Mouse (Mus musculus) stomach, embryonic 14.5 days (tissue): ENCODE results near the gene Stx4a. TPM values are rescaled to one million over a fixed set of nuclear protein-coding genes. Genes with fewer than 3 reads are reported as not detected.

Experiments
- ATAC-seq: fragments of 200-750 bp; cut with Nextera tagmentation; 2 replicates; pipeline ENCODE4 v1.8.0; 2017; ENCODE audit warnings: low read depth, moderate TSS enrichment; ENCODE audit not compliant: insufficient number of reproducible peaks, insufficient read depth, low FRiP score
- H3K27ac ChIP-seq: fragments of 300-500 bp; sonication (generic); 2 replicates; pipeline ENCODE4 v1.5.1; 2014; ENCODE audit warnings: mild to moderate bottlenecking, low read length, moderate library complexity, mixed read lengths
- H3K27me3 ChIP-seq: fragments of 300-500 bp; sonication (generic); 2 replicates; pipeline ENCODE4 v1.6.1; 2014; ENCODE audit warnings: low read length, control low read depth, mixed read lengths; ENCODE audit not compliant: control insufficient read depth, insufficient read depth
- H3K36me3 ChIP-seq: fragments of 300-500 bp; sonication (generic); 2 replicates; pipeline ENCODE4 v1.6.1; 2014; ENCODE audit warnings: mild to moderate bottlenecking, control low read depth, low read length, moderate library complexity, mixed read lengths; ENCODE audit not compliant: control insufficient read depth, insufficient read depth
- H3K4me1 ChIP-seq: fragments of 300-500 bp; sonication (generic); 2 replicates; pipeline ENCODE4 v1.6.1; 2014; ENCODE audit warnings: low read length, control low read depth, mixed read lengths; ENCODE audit not compliant: control insufficient read depth, insufficient read depth
- H3K4me2 ChIP-seq: fragments of 300-500 bp; sonication (generic); replicated peaks from 2 replicates; pipeline ENCODE4 v1.6.1; 2014; ENCODE audit warnings: low read depth, low read length, control low read depth
- H3K4me3 ChIP-seq: fragments of 300-500 bp; sonication (generic); 2 replicates; pipeline ENCODE4 v1.5.1; 2014; ENCODE audit warnings: low read depth, low read length, control low read depth
- H3K9ac ChIP-seq: fragments of 300-500 bp; sonication (generic); replicated peaks from 2 replicates; pipeline ENCODE4 v1.6.1; 2014; ENCODE audit warnings: low read depth, mild to moderate bottlenecking, control low read depth, low read length, moderate library complexity, mixed read lengths
- H3K9me3 ChIP-seq: fragments of 300-500 bp; sonication (generic); 2 replicates; pipeline ENCODE4 v1.6.1; 2016; ENCODE audit warnings: low read depth, low read length, control low read depth; ENCODE audit not compliant: control insufficient read depth
- WGBS: fragments of 180-500 bp; shearing (Covaris S2); extraction: QIAGEN DNeasy Blood & Tissue Kit; methylation state at CpG from one replicate; pipeline ENCODE4 v1.1.7; 2014; 5-methylcytosine and 5-hydroxymethylcytosine counted together
- polyA plus RNA-seq: library from polyadenylated mRNA; unstranded; fragments of >200 nt; fragmentation: Nextera tagmentation; extraction: Ambion mirVana; gene quantifications from 2 replicates; pipeline ENCODE4 v1.2.1, GENCODE M21; 2014

Stx4a gene
- polyA plus RNA-seq, 1 experiment from 2014 or later: 29.7 TPM

DNA sequence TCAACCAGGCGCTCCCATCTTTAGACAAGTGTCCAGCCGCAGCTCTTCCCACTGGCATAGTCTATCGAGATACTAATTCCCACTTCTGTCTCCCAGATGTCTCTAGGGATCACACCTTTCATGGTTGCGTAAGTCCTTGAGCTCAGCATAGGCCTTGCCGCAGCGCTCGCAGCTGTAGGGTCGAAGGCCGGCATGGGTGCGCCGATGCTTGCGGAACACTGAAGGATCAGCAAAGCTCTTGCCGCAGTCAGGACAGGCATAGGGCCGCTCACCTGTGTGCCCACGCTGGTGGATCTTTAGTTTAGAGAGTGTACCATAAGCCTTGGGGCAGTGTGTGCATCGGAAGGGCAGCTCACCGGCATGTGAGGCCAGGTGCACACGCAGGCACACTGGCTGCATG is 43.5 kb downstream of the Stx4a start:
- Histone ChIP-seq H3K27ac (no peak overlapping the region), H3K9me3 (no peaks in the 10 kb centered on the region), H3K9ac (no peak overlapping the region), H3K4me3 (no peak overlapping the region), H3K27me3 (no peaks in the 10 kb centered on the region), H3K4me1 (0 out of 2 replicates have a peak, but pooled peaks cover 4% of the 10 kb centered on the region), H3K36me3 (peaks cover 29% of the 10 kb centered on the region), H3K4me2 (no peak overlapping the region)
- WGBS: 96% methylated on average over 18 of the region's 18 CpGs
- ATAC-seq: no peak

- Histone ChIP-seq H3K27me3 (no peaks in the 10 kb centered on the region), H3K36me3 (peaks cover 29% of the 10 kb centered on the region), H3K4me1 (peaks cover 8% of the 10 kb centered on the region; the same call in 1 of the 2 replicates), H3K9me3 (no peaks in the 10 kb centered on the region), H3K9ac (no peak overlapping the region), H3K27ac (no peak overlapping the region), H3K4me2 (no peak overlapping the region), H3K4me3 (no peak overlapping the region)
- no peak for ATAC-seq
- WGBS: 54% methylated on average over 3 of the region's 3 CpGs
Measured at GRCm38 (mm10) chr7:127869149-127869810, 45.2 kb downstream of the Stx4a start.

GRCm38 (mm10) chr7:127870136-127870821 is 46.2 kb downstream of the Stx4a start:
- ATAC-seq: no peak

DNA sequence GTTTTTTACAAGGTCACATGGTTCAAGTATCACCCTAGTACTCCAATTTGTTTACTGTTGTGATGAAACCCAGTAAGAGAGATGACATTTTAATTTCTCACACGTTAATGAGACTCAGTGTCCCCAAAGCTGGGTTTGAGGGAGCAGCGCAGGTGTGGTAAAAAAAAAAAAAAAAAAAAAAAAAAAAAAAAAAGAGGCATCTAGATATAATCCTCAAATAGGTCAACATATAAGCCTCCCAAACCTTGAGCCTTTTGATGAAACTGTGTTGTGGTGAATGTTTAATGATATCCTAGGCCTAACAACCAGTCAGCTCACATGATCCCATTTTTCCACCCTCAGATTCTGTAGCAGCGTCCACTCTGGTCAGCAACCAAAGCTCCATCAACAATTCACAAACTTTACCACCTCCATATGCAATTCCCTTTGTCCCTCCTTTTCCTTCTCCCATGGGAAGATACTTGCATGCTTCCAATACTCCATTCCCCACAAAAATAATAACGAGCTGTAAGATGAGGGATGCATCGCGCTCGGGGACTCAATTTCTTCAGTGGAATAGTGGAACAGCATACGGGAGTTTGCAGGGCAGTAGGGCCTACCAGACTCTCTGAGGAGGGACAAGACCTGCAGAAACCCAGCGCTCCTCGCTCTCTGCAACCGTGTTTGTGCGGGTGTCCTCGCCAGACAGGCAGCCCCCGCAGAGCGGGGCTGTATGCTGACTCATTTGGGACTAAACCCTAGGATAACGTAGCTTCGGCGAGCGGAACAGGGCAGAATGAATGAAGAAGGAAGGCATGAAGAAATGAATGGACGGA is 50.9 kb downstream of the Stx4a start:
- Histone ChIP-seq H3K36me3 (peaks cover 22% of the 10 kb centered on the region), H3K27ac (peak overlapping the region; percentile 95), H3K27me3 (no peaks in the 10 kb centered on the region), H3K9ac (peak overlapping the region; percentile 71), H3K4me3 (peak overlapping the region; percentile 66), H3K4me1 (peaks cover 15% of the 10 kb centered on the region; the same call in 1 of the 2 replicates), H3K4me2 (peak overlapping the region; percentile 63), H3K9me3 (no peaks in the 10 kb centered on the region)
- 3% methylated on average over 20 of the region's 20 CpGs for WGBS
- peak; percentile 2; the same call in 1 of the 2 replicates for ATAC-seq

More at GRCm38 (mm10) chr7:127870136-127870821, 46.2 kb downstream of the Stx4a start:
- H3K27me3 ChIP-seq: no peaks in the 10 kb centered on the region
- H3K9ac ChIP-seq: no peak overlapping the region
- H3K36me3 ChIP-seq: peaks cover 24% of the 10 kb centered on the region
- H3K4me2 ChIP-seq: no peak overlapping the region
- WGBS: 78% methylated on average over 5 of the region's 5 CpGs
- H3K4me1 ChIP-seq: peaks cover 12% of the 10 kb centered on the region; the same call in 1 of the 2 replicates
- H3K9me3 ChIP-seq: no peaks in the 10 kb centered on the region
- no peak overlapping the region for H3K27ac ChIP-seq
- H3K4me3 ChIP-seq: no peak overlapping the region

- Histone ChIP-seq H3K27ac (peak overlapping the region; percentile 95), H3K4me2 (peak overlapping the region; percentile 92), H3K27me3 (no peaks in the 10 kb centered on the region), H3K4me1 (peaks cover 15% of the 10 kb centered on the region; the same call in 1 of the 2 replicates), H3K9me3 (no peaks in the 10 kb centered on the region), H3K4me3 (peak overlapping the region; percentile 66), H3K36me3 (peaks cover 28% of the 10 kb centered on the region), H3K9ac (peak overlapping the region; percentile 71)
- ATAC-seq: peak; percentile 92
- under 1% methylated on average over 41 of the region's 43 CpGs for WGBS
Measured at GRCm38 (mm10) chr7:127875627-127876001, 51.5 kb downstream of the Stx4a start.

GRCm38 (mm10) chr7:127876041-127876466 is 52.0 kb downstream of the Stx4a start, which contains the start of gene Zfp646:
Zfp646 (plus strand) TSS chr7:127876221.
- Histone ChIP-seq H3K27me3 (no peaks in the 10 kb centered on the region), H3K9ac (peak within 1 kb of the TSS; percentile 71), H3K4me2 (peak within 1 kb of the TSS; percentile 92), H3K4me1 (peaks cover 15% of the 10 kb centered on the region; the same call in 1 of the 2 replicates), H3K4me3 (peak within 1 kb of the TSS; percentile 66), H3K9me3 (no peaks in the 10 kb centered on the region), H3K36me3 (peaks cover 32% of the 10 kb centered on the region), H3K27ac (peak within 1 kb of the TSS; percentile 95)
- 1% methylated on average over 38 of the region's 41 CpGs for WGBS
- peak; percentile 86 for ATAC-seq

DNA sequence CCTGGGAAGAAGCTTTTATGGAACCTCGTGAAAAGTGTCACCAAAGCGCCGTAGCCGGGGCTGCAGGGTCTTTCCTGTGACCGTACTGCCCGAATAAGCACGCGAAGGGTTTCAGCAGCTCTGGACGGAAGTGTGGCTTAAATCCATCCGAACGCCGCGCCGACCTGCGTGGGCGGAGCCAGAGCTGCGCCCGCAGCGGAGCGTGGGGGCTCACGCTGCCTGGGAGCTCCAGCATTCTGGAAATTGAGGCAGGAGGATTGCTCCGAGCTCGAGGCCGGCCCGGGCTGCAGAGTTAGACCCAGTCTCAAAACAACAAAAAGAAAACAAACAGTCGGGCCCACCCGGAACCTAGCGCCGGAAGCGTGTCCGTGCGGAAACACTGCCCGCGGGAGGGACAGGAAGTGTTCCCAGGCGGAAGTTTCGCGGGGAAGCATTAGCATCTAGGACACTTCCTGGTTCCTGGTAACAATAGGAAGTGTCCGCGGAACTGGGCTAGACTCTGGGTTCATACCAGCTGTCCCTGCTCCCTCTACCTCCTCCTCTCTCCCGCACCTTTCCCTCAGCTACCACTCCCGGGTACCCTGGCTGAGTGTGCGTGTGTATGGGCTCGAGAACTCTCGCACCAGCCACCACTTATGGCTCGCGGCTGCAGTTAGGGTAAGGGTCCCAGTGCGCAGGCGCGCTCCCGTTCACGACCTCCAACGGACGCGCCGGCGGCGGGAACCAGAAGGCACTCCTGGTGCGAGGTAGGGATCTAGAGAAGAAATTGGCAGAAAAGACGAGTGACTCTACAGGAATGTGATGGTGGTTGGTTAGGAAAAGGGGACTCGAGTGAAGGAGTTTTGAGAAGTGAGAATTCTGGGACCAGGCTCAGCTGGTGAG is 52.6 kb downstream of the Stx4a start, which contains the start of gene Zfp668:
TSS of gene Zfp668 (minus strand) at position 362 of the 882 bp plus-strand sequence.
- peaks cover 39% of the 10 kb centered on the region for H3K36me3 ChIP-seq
- under 1% methylated on average over 60 of the region's 60 CpGs for WGBS
- H3K9ac ChIP-seq: peak within 1 kb of the TSS; percentile 71
- H3K27ac ChIP-seq: peak within 1 kb of the TSS; percentile 95
- ATAC-seq: peak; percentile 79
- no peaks in the 10 kb centered on the region for H3K9me3 ChIP-seq
- H3K4me1 ChIP-seq: peaks cover 15% of the 10 kb centered on the region; the same call in 1 of the 2 replicates
- peak within 1 kb of the TSS; percentile 66 for H3K4me3 ChIP-seq
- no peaks in the 10 kb centered on the region for H3K27me3 ChIP-seq
- H3K4me2 ChIP-seq: peak within 1 kb of the TSS; percentile 92
